Mouse (Mus musculus): ENCODE data around the gene Pde6d.

Gene Pde6d

DNA sequence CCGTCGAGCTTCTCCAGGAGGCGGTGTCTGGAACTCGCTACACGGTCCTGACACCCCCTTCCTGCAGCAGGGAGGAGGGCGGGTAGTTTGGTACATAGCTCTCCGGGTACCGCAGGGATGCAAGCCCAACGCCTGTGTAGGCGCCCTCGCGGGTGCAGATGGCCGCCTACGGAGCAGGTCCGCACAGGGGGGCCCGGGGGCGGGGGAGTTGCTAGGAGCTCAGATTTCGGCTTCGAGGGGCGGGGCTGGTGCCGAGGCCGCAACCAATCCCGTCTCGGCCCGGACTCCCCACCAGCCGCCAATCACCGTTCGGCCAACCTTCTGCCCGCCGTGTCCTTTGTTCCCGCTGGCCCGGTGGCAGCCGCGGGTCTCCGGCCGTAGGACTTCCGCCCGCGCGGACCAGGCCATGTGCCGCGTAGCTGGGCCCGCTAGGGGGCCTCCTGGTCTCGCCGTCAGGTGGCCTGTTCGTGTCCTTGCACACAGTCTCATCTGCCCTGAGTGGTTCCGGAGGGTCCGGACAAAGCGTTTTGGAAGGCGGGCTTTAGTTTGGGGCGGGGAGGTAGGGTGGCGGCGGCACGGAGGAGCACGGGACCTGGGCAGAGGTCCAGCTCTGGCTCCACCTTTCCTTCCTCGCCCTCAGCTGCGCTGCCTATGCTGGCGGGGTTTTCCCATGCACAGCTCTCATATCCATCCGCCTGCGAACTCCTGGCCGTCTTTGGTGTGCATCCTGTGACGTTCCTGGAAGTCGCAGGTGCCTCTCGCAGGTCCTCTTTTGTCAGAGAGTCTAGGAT, 78.3 kb downstream of the Pde6d start:
- peak; percentile 96 for DNase-seq (ENCODE audit: low spot score)

- peak; percentile 67 for DNase-seq (ENCODE audit: low spot score)
These were observed 79.2 kb downstream of the Pde6d start for GRCm38 (mm10) chr1:86503165-86503747.

DNA sequence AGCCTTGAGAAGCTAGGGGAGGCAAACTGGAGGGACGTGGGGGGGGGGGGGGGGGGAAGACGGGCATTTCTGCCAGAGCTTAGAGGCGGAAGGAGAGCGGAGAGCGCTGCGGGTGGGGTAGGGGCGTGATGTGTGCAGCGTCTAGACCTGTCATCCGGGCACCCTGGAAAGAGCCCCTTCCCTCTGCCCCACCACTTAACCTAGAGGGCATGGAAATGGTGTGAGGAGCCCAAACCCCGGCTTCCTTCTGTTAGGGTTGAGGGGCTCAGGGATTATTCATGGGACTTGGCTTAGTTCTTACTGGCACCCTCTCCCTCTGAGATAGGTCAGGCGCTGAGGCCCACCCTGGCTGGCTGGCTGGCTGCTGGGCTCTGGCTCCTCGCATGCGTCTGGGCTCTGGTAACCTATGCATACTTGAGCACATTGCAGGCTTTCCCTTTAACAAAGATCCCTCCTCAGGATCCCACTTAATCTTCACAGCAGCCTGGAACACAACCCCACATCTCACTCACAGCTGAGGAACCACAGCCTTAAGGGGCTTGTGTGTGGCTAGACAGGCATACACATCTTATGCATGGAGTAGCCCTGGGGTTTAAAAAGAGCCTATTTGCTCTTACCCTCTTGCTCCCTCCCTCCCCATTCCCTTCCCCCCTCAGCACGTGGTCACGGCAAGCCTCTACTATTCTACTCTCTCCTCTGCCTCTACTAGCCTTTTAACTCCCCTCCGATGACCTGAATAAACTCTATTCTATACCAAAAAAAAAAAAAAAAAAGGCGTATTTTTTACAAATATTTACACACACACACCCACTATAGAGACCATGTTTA, 80.0 kb downstream of the Pde6d start:
- no peak for DNase-seq (ENCODE audit: low spot score)

GRCm38 (mm10) chr1:86501559-86501958, 80.9 kb downstream of the Pde6d start:
- DNase-seq (ENCODE audit: low spot score) = peak; percentile 94

GRCm38 (mm10) chr1:86501114-86501532, 81.3 kb downstream of the Pde6d start:
- peak; percentile 54 for DNase-seq (ENCODE audit: low spot score)

DNA sequence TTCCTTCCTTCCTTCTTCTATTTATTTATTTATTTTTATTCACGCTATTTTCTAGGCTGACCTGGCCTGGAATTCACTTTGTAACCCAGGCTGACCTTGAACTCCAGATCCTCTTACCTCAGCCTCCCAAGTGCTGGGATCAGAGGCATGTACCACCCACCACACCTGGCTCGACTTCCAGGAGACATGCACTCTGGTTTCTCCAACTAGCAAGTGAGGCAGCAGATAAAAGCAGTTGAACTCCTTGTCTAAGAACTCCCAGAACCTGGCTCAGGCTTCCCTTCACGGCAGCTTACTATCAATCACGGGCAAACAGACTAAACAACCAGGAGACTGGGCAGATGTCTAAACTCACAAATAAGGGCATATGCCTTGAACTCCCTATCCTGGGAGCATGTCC, 81.7 kb downstream of the Pde6d start:
- no peak for DNase-seq (ENCODE audit: low spot score)

DNA sequence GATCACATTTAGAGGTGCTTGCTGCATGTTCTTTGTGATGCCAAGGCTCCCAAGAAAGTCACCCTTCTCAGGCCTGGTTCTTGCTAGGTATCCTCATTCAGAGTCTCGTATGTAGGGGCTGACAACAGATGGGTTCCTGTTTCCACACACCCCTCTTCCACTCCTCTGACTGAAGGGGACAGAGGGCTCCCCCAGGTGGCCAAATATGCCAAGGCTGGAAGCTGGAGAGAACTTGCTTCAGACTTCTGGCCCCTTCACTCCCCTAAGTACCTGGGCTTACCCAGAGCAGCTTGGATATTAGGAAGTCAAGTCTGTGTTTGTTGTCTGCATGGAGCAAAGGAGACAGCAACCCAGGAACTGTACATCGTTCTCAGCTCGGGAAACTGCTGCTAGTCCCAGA, 82.5 kb downstream of the Pde6d start:
- DNase-seq (ENCODE audit: low spot score) = peak; percentile 83

DNA sequence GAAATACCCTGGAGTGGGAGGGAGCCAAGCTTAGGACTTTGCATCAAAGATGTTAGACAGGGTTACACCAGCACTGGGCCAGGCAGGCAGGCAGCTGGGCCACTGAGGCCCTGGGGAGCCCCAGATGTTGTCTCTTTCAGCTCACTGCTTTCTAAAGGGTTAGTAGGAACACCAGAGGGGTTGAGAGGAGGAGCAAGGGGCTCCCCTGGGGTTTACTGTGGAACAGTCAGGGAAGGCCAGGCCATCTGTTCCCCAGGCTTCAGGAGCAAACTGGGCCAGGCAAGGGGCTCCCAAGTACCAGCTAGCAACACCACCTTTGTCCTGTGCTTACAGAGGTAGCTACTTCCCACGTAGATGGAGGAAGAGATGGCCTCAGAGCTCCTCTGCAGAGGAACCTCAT, 83.8 kb downstream of the Pde6d start:
- no peak for DNase-seq (ENCODE audit: low spot score)

GRCm38 (mm10) chr1:86497986-86498385, 84.4 kb downstream of the Pde6d start:
- peak; percentile 35 for DNase-seq (ENCODE audit: low spot score)

GRCm38 (mm10) chr1:86497361-86497760, 85.1 kb downstream of the Pde6d start:
- DNase-seq (ENCODE audit: low spot score) = no peak

DNA sequence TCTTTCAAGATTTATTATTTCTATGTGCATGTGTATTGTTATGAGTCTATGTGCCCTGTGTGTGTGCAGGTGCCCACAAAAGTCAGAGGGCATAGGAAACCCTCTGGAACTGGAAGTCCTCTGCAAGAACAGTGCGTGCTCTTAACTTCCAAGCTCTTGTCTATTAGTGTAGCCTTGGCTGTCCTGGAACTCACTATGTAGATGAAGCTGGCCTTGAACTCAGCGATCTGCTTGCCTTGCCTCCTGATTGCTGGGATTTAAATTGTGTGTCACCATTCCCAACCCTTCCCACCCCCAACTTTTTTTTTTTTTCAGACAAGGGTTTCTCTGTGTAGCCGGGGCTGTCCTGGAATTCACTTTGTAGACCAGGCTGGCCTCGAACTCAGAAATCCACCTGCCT, 86.1 kb downstream of the Pde6d start:
- no peak for DNase-seq (ENCODE audit: low spot score)

DNA sequence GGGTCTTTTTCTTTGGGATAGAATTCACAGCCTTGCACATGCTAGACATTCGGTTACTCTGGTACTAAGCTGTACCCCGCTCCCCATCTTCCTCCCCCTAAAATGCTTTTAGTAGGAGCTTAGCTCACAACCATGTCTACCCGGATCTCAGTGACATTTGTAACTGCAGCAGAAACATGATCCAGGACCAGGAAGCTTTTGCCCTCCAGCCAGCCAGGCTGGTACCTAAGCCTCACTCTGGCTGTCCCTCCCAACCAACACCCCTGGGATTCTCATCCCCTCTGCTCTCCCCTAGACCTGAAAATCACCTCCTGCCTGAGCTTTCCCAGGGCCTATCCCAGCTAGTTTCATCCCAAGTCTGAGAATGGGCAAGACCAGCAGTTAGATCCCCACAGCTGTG, 88.6 kb downstream of the Pde6d start:
- no peak for DNase-seq (ENCODE audit: low spot score)

Measured in lung, postnatal 25 days (tissue).